Mouse (Mus musculus): ENCODE measurements around the gene Snrnp27. TPM values are rescaled to one million over a fixed set of nuclear protein-coding genes. Genes with fewer than 3 reads are reported as not detected.

The Snrnp27 gene
- 82.0 and 85.1 TPM in 2 replicates for polyA plus RNA-seq (2016; fragmentation: Nextera tagmentation; extraction: Ambion mirVana)

GRCm38 (mm10) chr6:86683872-86684654 is at the start of gene Snrnp27:
Gene Snrnp27 (minus strand): TSS chr6:86684522.
- peaks cover 19% of the 10 kb centered on the region for H3K4me1 ChIP-seq
- WGBS (ENCODE audit: insufficient replicate concordance) = 3% methylated on average over 36 of the region's 36 CpGs
- no peaks in the 10 kb centered on the region for H3K9me3 ChIP-seq (replicated peaks)
- ATAC-seq = peak; percentile 96
- H3K9ac ChIP-seq = peak within 1 kb of the TSS; percentile 88
- peak within 1 kb of the TSS; percentile 73 for H3K4me2 ChIP-seq
- H3K27ac ChIP-seq = peak within 1 kb of the TSS; percentile 89
- no peaks in the 10 kb centered on the region for H3K27me3 ChIP-seq (replicated peaks)
- H3K4me3 ChIP-seq = peak within 1 kb of the TSS; percentile 89
- H3K36me3 ChIP-seq = peaks cover 38% of the 10 kb centered on the region

- Histone ChIP-seq H3K4me1 (peaks cover 41% of the 10 kb centered on the region), H3K36me3 (no peaks in the 10 kb centered on the region), H3K27ac (peak within 1 kb of the TSS; percentile 91), H3K4me3 (peak within 1 kb of the TSS; percentile 91), H3K27me3 (replicated peaks) (no peaks in the 10 kb centered on the region), H3K9me3 (replicated peaks) (no peaks in the 10 kb centered on the region), H3K9ac (peak within 1 kb of the TSS; percentile 95), H3K4me2 (peak within 1 kb of the TSS; percentile 100)
- peak; percentile 96 for ATAC-seq
- 1% methylated on average over 59 of the region's 59 CpGs for WGBS (ENCODE audit: insufficient replicate concordance)
These were observed 49.0 kb upstream of the Snrnp27 start, which contains the start of gene Gmcl1 for GRCm38 (mm10) chr6:86733183-86733876. Gene Gmcl1 (minus strand): TSS chr6:86733383.

- under 1% methylated on average over 62 of the region's 62 CpGs for WGBS (ENCODE audit: insufficient replicate concordance)
- ATAC-seq = peak; percentile 40
- H3K27ac ChIP-seq = peak overlapping the region; percentile 91
These were observed 48.2 kb upstream of the Snrnp27 start for GRCm38 (mm10) chr6:86732276-86733173.

GRCm38 (mm10) chr6:86728711-86729110 is 44.4 kb upstream of the Snrnp27 start:
- no peaks in the 10 kb centered on the region for H3K27me3 ChIP-seq (replicated peaks)
- 0 out of 2 replicates have a peak, but pooled peaks cover 4% of the 10 kb centered on the region for H3K36me3 ChIP-seq
- no peaks in the 10 kb centered on the region for H3K9me3 ChIP-seq (replicated peaks)
- peaks cover 20% of the 10 kb centered on the region for H3K4me1 ChIP-seq
- H3K27ac ChIP-seq = no peak overlapping the region
- no peak overlapping the region for H3K4me2 ChIP-seq
- H3K4me3 ChIP-seq = no peak overlapping the region
- 78% methylated on average over 5 of the region's 5 CpGs for WGBS (ENCODE audit: insufficient replicate concordance)
- ATAC-seq = no peak
- no peak overlapping the region for H3K9ac ChIP-seq

More at GRCm38 (mm10) chr6:86732276-86733173, 48.2 kb upstream of the Snrnp27 start:
- Histone ChIP-seq H3K36me3 (no peaks in the 10 kb centered on the region), H3K27me3 (replicated peaks) (no peaks in the 10 kb centered on the region), H3K4me3 (peak overlapping the region; percentile 91), H3K9me3 (replicated peaks) (no peaks in the 10 kb centered on the region), H3K9ac (peak overlapping the region; percentile 95), H3K4me1 (peaks cover 41% of the 10 kb centered on the region), H3K4me2 (peak overlapping the region; percentile 100)

GRCm38 (mm10) chr6:86721977-86722376 is 37.7 kb upstream of the Snrnp27 start:
- Histone ChIP-seq H3K36me3 (peaks cover 10% of the 10 kb centered on the region), H3K4me3 (no peak overlapping the region), H3K9ac (no peak overlapping the region), H3K27me3 (replicated peaks) (no peaks in the 10 kb centered on the region), H3K4me1 (no peaks in the 10 kb centered on the region), H3K4me2 (no peak overlapping the region), H3K27ac (no peak overlapping the region), H3K9me3 (replicated peaks) (no peaks in the 10 kb centered on the region)
- 67% methylated on average over 3 of the region's 3 CpGs for WGBS (ENCODE audit: insufficient replicate concordance)
- ATAC-seq = no peak

GRCm38 (mm10) chr6:86708072-86708774 is 23.9 kb upstream of the Snrnp27 start:
- Histone ChIP-seq H3K27me3 (replicated peaks) (no peaks in the 10 kb centered on the region), H3K36me3 (peaks cover 28% of the 10 kb centered on the region), H3K4me3 (no peak overlapping the region), H3K9ac (no peak overlapping the region), H3K4me2 (no peak overlapping the region), H3K27ac (no peak overlapping the region), H3K9me3 (replicated peaks) (no peaks in the 10 kb centered on the region), H3K4me1 (no peaks in the 10 kb centered on the region)
- ATAC-seq = no peak
- 89% methylated on average over 4 of the region's 4 CpGs for WGBS (ENCODE audit: insufficient replicate concordance)

GRCm38 (mm10) chr6:86702577-86702976 is 18.3 kb upstream of the Snrnp27 start:
- Histone ChIP-seq H3K9ac (no peak overlapping the region), H3K4me1 (0 out of 2 replicates have a peak, but pooled peaks cover 6% of the 10 kb centered on the region), H3K27ac (no peak overlapping the region), H3K9me3 (replicated peaks) (no peaks in the 10 kb centered on the region), H3K4me2 (no peak overlapping the region), H3K4me3 (no peak overlapping the region), H3K27me3 (replicated peaks) (no peaks in the 10 kb centered on the region), H3K36me3 (peaks cover 57% of the 10 kb centered on the region)
- no peak for ATAC-seq
- WGBS (ENCODE audit: insufficient replicate concordance) = 79% methylated on average over 9 of the region's 9 CpGs

GRCm38 (mm10) chr6:86697903-86698302 is 13.6 kb upstream of the Snrnp27 start:
- H3K27ac ChIP-seq = no peak overlapping the region
- no peak overlapping the region for H3K9ac ChIP-seq
- no peak overlapping the region for H3K4me3 ChIP-seq
- H3K27me3 ChIP-seq (replicated peaks) = no peaks in the 10 kb centered on the region
- 0 out of 2 replicates have a peak, but pooled peaks have one; percentile 21 for ATAC-seq
- H3K9me3 ChIP-seq (replicated peaks) = no peaks in the 10 kb centered on the region
- peaks cover 52% of the 10 kb centered on the region for H3K36me3 ChIP-seq
- H3K4me1 ChIP-seq = 0 out of 2 replicates have a peak, but pooled peaks cover 6% of the 10 kb centered on the region
- 61% methylated on average over 6 of the region's 6 CpGs for WGBS (ENCODE audit: insufficient replicate concordance)
- H3K4me2 ChIP-seq = no peak overlapping the region

- H3K36me3 ChIP-seq = peaks cover 39% of the 10 kb centered on the region
- no peak for ATAC-seq
- WGBS (ENCODE audit: insufficient replicate concordance) = 82% methylated on average over 10 of the region's 10 CpGs
- H3K27ac ChIP-seq = no peak overlapping the region
- H3K9me3 ChIP-seq (replicated peaks) = no peaks in the 10 kb centered on the region
- no peak overlapping the region for H3K4me2 ChIP-seq
- H3K9ac ChIP-seq = no peak overlapping the region
- no peak overlapping the region for H3K4me3 ChIP-seq
- H3K4me1 ChIP-seq = 0 out of 2 replicates have a peak, but pooled peaks cover 5% of the 10 kb centered on the region
- H3K27me3 ChIP-seq (replicated peaks) = no peaks in the 10 kb centered on the region
These were observed 11.9 kb upstream of the Snrnp27 start for GRCm38 (mm10) chr6:86696213-86696612.

- H3K9ac ChIP-seq = no peak overlapping the region
- H3K27ac ChIP-seq = no peak overlapping the region
- no peak overlapping the region for H3K4me3 ChIP-seq
- peaks cover 31% of the 10 kb centered on the region for H3K36me3 ChIP-seq
- H3K4me2 ChIP-seq = no peak overlapping the region
- H3K27me3 ChIP-seq (replicated peaks) = no peaks in the 10 kb centered on the region
- peaks cover 8% of the 10 kb centered on the region for H3K4me1 ChIP-seq
- H3K9me3 ChIP-seq (replicated peaks) = no peaks in the 10 kb centered on the region
- ATAC-seq = no peak
These were observed 10.1 kb upstream of the Snrnp27 start for GRCm38 (mm10) chr6:86694465-86694864.

GRCm38 (mm10) chr6:86689671-86690070 is 5.3 kb upstream of the Snrnp27 start:
- H3K4me1 ChIP-seq = peaks cover 18% of the 10 kb centered on the region
- H3K4me3 ChIP-seq = no peak overlapping the region
- 48% methylated on average over 3 of the region's 3 CpGs for WGBS (ENCODE audit: insufficient replicate concordance)
- H3K4me2 ChIP-seq = no peak overlapping the region
- H3K9ac ChIP-seq = no peak overlapping the region
- ATAC-seq = peak; percentile 75
- no peaks in the 10 kb centered on the region for H3K27me3 ChIP-seq (replicated peaks)
- no peaks in the 10 kb centered on the region for H3K9me3 ChIP-seq (replicated peaks)
- peaks cover 7% of the 10 kb centered on the region for H3K36me3 ChIP-seq
- no peak overlapping the region for H3K27ac ChIP-seq

Measured in liver, embryonic 12.5 days (tissue).